Mouse (Mus musculus) brain, embryonic 18.5 days (tissue): Measurements from ENCODE around the gene Dnttip1.
A peak's percentile ranks its signal among the peaks of the same experiment; 100 is the strongest.

Experiments used
- DNase-seq: peaks from one replicate; pipeline ENCODE4 v3.0.0-alpha.2; 2012; ENCODE audit warnings: low read depth, low spot score

The Dnttip1 gene

DNA sequence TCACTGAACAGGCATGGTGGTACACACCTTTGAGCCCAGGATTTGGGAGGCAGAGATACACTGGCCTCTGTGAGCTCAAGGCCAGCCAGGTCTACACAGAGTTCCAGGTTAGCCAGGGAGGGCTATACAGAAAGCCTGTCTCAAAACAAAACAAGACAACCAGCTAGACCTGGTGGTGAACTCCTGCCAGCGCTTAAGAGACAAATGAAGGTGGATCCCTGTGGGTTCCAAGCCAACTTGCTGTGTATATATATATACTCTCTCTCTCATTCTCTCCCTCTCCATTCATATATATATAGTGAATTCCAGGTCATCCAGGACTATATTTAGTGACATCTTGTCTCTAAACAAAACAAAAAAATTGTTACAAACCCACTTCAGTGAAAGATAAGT lies 58.1 kb downstream of the Dnttip1 start:
- DNase-seq: no peak

DNA sequence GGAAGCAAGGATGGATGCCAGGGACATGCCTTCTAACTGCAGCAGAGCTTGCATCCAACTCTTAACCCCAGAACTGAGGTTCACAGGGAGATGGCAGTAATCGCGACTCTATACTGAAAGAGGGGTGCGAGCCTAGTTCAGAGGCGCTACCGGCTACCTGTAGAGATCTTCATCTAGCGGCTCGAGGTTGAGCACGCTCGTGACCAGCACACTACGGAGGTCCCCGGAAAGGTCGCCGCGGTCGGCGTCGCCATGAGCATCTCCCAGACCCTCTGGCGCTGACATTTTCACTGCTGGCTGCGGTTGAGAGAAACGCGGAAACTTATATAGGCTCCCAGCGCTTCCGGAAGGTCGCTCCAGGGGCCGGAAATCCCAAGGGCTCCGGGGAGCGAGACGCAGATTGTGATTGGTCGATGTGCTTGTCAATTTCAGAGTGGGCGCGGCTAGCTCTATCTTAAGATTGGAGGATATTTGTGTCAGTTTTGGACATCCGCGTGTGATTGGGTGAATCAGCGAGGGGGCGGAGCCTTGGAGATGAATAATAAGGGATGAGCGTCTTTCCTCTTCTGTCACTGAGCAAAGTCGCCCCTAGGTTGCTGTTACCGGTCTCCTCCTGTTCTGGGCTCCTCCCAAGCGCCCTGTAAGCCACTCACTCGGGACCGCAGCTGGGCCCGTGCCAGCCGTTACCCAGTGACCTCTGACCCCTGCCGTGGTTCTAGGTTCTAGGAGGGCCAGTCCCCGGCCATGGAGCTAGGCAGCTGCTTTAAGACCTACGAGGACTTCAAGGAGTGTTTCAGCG lies 58.9 kb downstream of the Dnttip1 start, which contains the start of the genes Acot8 and Zswim3:
Acot8 (minus strand) TSS at position 350 of the 799 bp plus-strand sequence.
Zswim3 (plus strand) TSS at position 566 of the 799 bp plus-strand sequence.
- peak; percentile 97 for DNase-seq

DNA sequence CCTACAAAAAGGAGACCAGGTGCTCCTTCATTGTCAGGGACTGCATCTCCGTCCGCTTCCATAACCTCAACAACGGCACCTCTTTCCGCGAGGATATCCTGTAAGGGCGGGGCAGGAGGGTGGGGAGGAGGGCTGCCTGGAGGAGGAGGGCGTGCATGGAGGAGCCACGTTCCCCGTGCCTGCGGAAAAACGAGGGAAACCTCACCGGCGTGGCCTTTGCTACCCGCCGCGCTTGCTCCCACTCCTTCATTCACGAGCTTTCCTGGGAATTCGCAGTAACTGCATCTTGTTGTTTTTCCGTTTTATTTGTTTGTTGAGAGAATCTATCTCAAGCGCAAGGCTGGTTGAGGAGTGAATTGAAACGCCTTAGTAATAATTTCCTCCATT lies 59.5 kb downstream of the Dnttip1 start:
- no peak for DNase-seq

DNA sequence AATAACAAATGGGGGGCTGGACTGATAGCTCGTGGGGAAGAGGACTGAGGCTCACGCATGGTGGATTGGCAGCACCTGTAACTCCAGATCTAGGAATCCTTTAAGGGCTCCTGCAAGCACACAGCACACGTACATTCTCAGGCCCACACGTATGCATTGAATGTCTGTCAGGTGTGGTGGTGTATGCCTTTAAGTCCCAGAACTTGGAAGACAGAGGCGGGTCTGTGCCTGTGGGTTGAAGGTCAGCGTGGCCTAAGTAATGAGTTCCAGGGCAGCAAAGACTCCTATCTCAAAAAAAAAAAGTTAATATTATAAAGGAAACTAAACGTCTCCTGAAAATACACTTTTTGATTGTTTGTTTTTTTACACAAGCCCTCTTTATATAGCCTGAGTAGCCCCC lies 60.8 kb downstream of the Dnttip1 start:
- no peak for DNase-seq

DNA sequence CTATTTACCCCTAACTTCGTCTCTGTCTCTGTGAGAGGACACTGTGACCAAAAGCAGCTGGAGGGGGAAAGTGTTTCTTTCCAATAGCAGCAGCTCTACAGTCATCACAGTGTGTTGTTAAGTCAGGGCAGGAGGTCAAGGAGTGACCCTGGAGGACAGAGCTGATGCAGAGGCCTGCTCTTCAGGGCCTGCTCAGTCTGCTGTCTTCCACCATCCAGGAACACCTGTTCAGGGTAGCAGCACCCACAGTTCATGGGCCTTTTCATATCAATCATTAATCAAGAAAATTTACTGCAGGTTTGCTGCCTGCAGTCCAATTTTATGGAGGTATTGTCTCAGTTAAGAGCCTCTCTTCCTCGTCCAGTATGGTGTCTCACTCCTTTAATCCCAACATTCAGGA lies 67.8 kb downstream of the Dnttip1 start:
- no peak for DNase-seq

DNA sequence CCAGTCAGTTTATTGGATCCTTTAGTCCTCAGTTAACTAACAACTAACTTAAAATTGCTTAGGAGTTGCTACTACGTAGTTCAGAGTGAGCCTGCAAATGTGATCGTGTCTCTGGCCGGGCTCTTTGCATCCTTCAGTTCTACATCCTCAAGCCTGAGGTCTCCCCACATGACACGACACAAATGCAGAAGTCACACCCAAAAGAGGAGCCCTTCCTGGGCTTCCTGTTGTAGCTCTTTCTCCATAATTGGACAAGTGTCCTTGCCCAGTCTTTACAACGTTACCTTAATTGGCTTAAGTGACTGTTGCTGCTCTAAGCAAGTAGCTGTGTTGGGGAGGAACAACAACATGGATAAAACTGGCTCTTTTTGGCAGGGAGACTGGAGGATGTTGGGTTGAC lies 69.6 kb downstream of the Dnttip1 start:
- DNase-seq: no peak

DNA sequence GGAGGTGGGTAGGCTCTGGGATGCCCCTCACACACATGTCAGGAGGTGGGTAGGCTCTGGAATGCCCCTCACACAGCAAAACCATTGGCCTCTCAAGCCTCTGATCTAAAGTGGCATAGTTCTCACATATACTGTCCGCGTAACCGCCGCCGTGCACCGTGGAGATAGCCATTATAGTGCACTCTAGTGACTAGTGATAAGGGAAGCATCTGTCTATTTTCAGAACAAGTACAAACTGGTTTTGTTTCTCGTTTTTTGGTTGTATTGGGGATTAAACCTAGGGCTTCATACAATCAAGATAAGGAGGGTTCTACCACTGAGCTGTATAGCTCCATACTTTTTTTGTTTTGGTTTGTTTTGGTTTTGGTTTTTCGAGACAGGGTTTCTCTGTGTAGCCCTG lies 70.0 kb downstream of the Dnttip1 start:
- DNase-seq: no peak

DNA sequence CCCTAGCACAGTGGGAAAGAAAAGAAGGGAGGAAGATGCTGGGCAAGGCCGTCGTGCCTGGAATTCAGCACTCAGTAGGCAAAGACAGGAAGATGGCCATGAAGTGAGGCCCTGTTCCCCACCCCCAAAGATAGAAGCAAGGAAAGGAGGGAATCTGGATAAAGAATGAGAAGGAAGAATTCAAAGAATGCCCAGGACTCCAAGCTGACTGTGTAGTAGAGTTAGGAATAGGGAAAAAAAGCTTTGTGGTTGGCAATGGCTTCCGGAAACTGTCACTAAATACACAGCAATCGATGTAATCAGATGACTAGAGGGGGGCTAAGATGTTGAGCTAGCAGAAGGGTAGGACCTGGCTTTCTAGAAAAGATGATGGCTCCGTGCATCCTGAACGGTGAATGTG lies 71.4 kb downstream of the Dnttip1 start:
- DNase-seq: no peak

DNA sequence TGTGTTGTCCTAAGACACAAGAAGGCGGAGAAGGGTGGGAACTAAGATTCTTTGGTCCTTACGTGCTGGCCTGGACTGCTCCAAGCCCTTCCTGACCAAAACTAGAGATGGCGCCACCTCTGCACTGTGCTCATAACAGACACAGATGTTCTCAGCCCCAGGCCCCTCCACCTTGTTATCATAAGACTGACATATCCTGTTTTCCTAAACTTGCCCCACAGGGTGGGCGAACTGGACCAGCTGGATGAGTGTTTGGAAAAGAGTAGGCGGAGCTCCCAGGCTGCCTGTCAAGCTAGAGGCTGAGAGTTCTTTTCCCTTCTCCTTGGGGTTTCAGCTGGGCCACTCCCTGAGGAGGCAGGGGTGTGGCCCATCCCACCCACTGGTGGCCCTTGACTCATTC lies 71.9 kb downstream of the Dnttip1 start:
- DNase-seq: no peak
